Mouse (Mus musculus): Measurements from ENCODE around the gene Arap1. TPM values are rescaled to one million over a fixed set of nuclear protein-coding genes. Genes with fewer than 3 reads are reported as not detected.

The Arap1 gene
- total and polyA plus RNA-seq, 2 experiments from 2014 or later: 10.5 to 14.3 TPM

DNA sequence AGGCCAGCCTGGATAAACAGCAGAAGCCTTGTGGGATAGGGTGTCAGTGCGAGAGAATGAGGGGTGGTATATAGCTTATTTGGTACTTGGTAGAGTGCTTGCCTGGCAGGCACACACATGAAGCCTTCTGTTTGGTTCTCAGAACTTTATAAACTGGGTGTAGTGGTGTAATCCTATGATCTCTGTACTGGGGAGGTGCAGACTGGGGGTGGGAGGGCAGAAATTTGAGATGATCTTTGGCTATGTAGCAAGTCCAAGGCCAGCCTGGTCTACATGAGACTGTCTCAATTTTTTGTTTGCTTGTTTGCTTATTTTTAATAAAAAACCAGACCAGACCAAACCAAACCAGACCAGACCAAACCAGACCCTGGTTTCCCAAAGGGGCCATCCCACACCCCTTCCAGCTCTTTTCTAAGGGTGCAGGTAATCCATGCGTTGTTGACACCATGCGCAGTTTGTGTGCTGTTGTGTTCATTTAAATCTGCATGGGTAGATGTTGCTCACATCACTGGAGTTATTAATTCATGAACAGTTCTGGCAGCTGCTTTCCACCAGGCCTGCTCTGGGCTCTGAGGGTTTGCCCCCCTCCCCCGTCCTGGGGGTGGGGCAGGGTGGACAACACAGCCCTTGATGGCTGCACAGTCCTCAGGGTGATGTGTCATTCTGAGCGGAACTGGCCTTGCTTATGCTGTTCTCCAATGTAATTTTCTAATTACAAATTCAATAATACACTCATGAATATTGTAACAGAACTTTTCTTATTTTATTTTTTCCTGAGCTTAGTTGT lies 15.6 kb upstream of the Arap1 start:
- no peak for TF ChIP-seq CTCF (IDR thresholded peaks at IDR 0.05; ENCODE audit: low read depth)
- H3K27me3 ChIP-seq (ENCODE audit: insufficient read depth, low read length): no peaks in the 10 kb centered on the region
- H3K4me1 ChIP-seq (ENCODE audit: insufficient read depth): 0 out of 2 replicates have a peak, but pooled peaks cover 8% of the 10 kb centered on the region
- no peak overlapping the region for H3K27ac ChIP-seq (ENCODE audit: low read depth, low read length)
- H3K9me3 ChIP-seq (ENCODE audit: low read length): no peaks in the 10 kb centered on the region
- ATAC-seq (no peak), DNase-seq (no peak)
- H3K36me3 ChIP-seq (ENCODE audit: insufficient read depth): no peaks in the 10 kb centered on the region
- H3K4me2 ChIP-seq (ENCODE audit: low read depth): no peak overlapping the region
- H3K4me3 ChIP-seq (ENCODE audit: low read depth, low read length): no peak overlapping the region
- H3K9ac ChIP-seq: no peak overlapping the region
- WGBS: 82% methylated on average over 5 of the region's 5 CpGs

DNA sequence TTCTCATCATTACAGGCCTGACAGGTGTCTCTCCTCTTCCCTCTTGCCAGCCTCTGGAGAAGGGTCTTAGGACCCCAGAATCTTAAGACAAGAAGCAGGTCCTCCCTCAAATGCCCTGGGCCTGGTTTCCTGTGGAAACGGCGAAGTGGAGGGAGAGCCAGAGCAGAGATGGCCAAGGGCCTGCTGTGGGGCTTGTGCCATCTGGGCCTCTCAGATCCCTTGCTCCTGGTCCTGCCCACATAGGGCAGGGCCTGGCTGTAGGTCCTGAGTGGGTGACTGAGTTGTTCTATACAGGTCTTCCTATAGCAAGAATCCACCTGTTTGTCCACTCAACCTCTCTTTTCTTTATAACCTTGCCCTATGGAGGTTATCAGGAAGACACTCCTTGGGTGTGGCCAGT lies 12.6 kb upstream of the Arap1 start:
- ATAC-seq: no peak
- H3K36me3 ChIP-seq (ENCODE audit: insufficient read depth): no peaks in the 10 kb centered on the region
- no peaks in the 10 kb centered on the region for H3K9me3 ChIP-seq (ENCODE audit: low read length)
- no peak overlapping the region for H3K4me3 ChIP-seq (ENCODE audit: low read depth, low read length)
- no peak for TF ChIP-seq CTCF (IDR thresholded peaks at IDR 0.05; ENCODE audit: low read depth)
- no peak overlapping the region for H3K27ac ChIP-seq (ENCODE audit: low read depth, low read length)
- WGBS: 89% methylated on average over 2 of the region's 2 CpGs
- H3K4me1 ChIP-seq (ENCODE audit: insufficient read depth): no peaks in the 10 kb centered on the region
- no peaks in the 10 kb centered on the region for H3K27me3 ChIP-seq (ENCODE audit: insufficient read depth, low read length)
- no peak overlapping the region for H3K9ac ChIP-seq
- no peak for DNase-seq
- no peak overlapping the region for H3K4me2 ChIP-seq (ENCODE audit: low read depth)

- WGBS: 77% methylated on average over 3 of the region's 3 CpGs
- Histone ChIP-seq H3K9me3 (ENCODE audit: low read length) (no peaks in the 10 kb centered on the region), H3K4me3 (ENCODE audit: low read depth, low read length) (no peak overlapping the region), H3K27ac (ENCODE audit: low read depth, low read length) (no peak overlapping the region), H3K4me2 (ENCODE audit: low read depth) (no peak overlapping the region), H3K9ac (no peak overlapping the region), H3K27me3 (ENCODE audit: insufficient read depth, low read length) (no peaks in the 10 kb centered on the region), H3K4me1 (ENCODE audit: insufficient read depth) (no peaks in the 10 kb centered on the region), H3K36me3 (ENCODE audit: insufficient read depth) (no peaks in the 10 kb centered on the region)
- no peak for DNase-seq
- no peak for TF ChIP-seq CTCF (IDR thresholded peaks at IDR 0.05; ENCODE audit: low read depth)
- ATAC-seq: peak; percentile 73
These were observed 11.2 kb upstream of the Arap1 start for GRCm38 (mm10) chr7:101336686-101337085.

DNA sequence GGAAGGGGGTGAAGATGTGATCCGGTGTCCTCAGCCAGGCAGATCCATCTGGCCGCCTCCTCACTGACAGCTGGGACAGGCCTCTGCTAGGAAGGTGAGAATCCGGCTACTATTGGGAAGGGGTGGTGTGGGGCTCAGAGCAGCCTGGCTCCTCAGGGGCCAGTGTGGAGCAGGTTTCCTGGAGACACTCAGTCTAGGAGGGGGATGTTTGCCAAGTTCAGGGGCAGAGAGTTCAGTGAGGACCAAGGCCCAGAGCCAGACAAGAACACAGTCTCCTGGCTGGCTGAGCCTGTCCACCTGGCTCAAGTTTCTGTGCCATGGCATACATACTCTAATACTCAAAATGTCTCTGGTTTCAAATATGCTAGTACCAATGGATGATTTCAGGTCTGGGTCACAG lies 10.5 kb upstream of the Arap1 start:
- Histone ChIP-seq H3K4me1 (ENCODE audit: insufficient read depth) (no peaks in the 10 kb centered on the region), H3K4me2 (ENCODE audit: low read depth) (no peak overlapping the region), H3K27ac (ENCODE audit: low read depth, low read length) (no peak overlapping the region), H3K4me3 (ENCODE audit: low read depth, low read length) (no peak overlapping the region), H3K27me3 (ENCODE audit: insufficient read depth, low read length) (no peaks in the 10 kb centered on the region), H3K9ac (no peak overlapping the region), H3K9me3 (ENCODE audit: low read length) (no peaks in the 10 kb centered on the region), H3K36me3 (ENCODE audit: insufficient read depth) (no peaks in the 10 kb centered on the region)
- TF ChIP-seq CTCF (IDR thresholded peaks at IDR 0.05; ENCODE audit: low read depth): no peak
- no peak for ATAC-seq
- no peak for DNase-seq
- 88% methylated on average over 3 of the region's 3 CpGs for WGBS

DNA sequence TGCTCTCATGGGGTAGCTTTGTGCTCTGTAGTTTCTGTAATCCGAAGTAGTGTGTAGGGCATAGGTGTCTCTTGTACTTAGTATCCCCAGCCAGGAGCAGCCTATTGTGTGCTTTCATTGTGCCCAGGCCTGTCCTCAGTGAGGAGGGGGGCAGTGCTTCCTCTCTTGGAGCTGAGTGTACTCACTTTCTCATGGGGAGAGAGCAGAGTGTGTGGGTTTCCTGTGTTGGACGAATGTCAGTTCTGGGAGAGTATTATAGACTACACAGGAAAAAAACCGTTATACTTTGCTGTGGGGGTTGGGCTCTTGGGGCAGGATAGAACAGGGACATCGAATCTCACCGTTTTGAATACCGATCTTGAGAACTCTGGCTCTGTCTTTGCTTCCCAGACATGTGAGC lies 6.5 kb upstream of the Arap1 start:
- H3K4me2 ChIP-seq (ENCODE audit: low read depth): no peak overlapping the region
- no peaks in the 10 kb centered on the region for H3K9me3 ChIP-seq (ENCODE audit: low read length)
- H3K36me3 ChIP-seq (ENCODE audit: insufficient read depth): no peaks in the 10 kb centered on the region
- H3K27ac ChIP-seq (ENCODE audit: low read depth, low read length): no peak overlapping the region
- no peaks in the 10 kb centered on the region for H3K27me3 ChIP-seq (ENCODE audit: insufficient read depth, low read length)
- TF ChIP-seq CTCF (IDR thresholded peaks at IDR 0.05; ENCODE audit: low read depth): no peak
- ATAC-seq (no peak), DNase-seq (no peak)
- H3K4me1 ChIP-seq (ENCODE audit: insufficient read depth): no peaks in the 10 kb centered on the region
- no peak overlapping the region for H3K4me3 ChIP-seq (ENCODE audit: low read depth, low read length)
- H3K9ac ChIP-seq: no peak overlapping the region
- WGBS: 68% methylated on average over 6 of the region's 6 CpGs

DNA sequence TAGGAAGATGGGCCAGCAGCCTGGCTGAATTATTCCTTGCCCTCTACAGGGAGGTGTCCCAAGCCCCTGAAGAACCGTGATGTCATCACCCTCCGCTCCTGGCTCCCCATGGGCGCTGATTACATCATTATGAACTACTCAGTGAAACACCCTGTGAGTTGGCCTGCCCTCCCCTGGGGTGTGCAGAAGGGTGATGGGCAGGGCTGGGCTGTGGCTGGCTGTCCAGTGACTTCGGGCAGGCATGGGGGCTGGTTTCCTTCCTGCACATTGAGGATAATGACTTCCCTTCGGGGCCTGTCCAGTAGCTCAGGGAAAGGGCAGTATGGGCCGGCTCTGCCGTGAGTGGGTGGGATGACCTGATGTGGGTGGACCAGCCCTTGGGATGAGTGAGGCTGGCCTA lies 4.7 kb upstream of the Arap1 start:
- WGBS: 78% methylated on average over 7 of the region's 7 CpGs
- H3K27ac ChIP-seq (ENCODE audit: low read depth, low read length): no peak overlapping the region
- H3K4me1 ChIP-seq (ENCODE audit: insufficient read depth): no peaks in the 10 kb centered on the region; the same call in 1 of the 2 replicates
- no peak overlapping the region for H3K4me2 ChIP-seq (ENCODE audit: low read depth)
- no peaks in the 10 kb centered on the region for H3K36me3 ChIP-seq (ENCODE audit: insufficient read depth)
- H3K9ac ChIP-seq: no peak overlapping the region
- H3K27me3 ChIP-seq (ENCODE audit: insufficient read depth, low read length): no peaks in the 10 kb centered on the region
- H3K9me3 ChIP-seq (ENCODE audit: low read length): no peaks in the 10 kb centered on the region
- no peak for DNase-seq
- no peak for TF ChIP-seq CTCF (IDR thresholded peaks at IDR 0.05; ENCODE audit: low read depth)
- no peak for ATAC-seq
- no peak overlapping the region for H3K4me3 ChIP-seq (ENCODE audit: low read depth, low read length)

GRCm38 (mm10) chr7:101344892-101345291 lies 3.0 kb upstream of the Arap1 start:
- Histone ChIP-seq H3K4me2 (ENCODE audit: low read depth) (no peak overlapping the region), H3K36me3 (ENCODE audit: insufficient read depth) (no peaks in the 10 kb centered on the region), H3K27me3 (ENCODE audit: insufficient read depth, low read length) (no peaks in the 10 kb centered on the region), H3K9me3 (ENCODE audit: low read length) (no peaks in the 10 kb centered on the region), H3K4me1 (ENCODE audit: insufficient read depth) (no peaks in the 10 kb centered on the region; the same call in 1 of the 2 replicates), H3K4me3 (ENCODE audit: low read depth, low read length) (no peak overlapping the region), H3K27ac (ENCODE audit: low read depth, low read length) (no peak overlapping the region), H3K9ac (no peak overlapping the region)
- no peak for ATAC-seq
- no peak for TF ChIP-seq CTCF (IDR thresholded peaks at IDR 0.05; ENCODE audit: low read depth)
- WGBS: 80% methylated on average over 4 of the region's 4 CpGs
- no peak for DNase-seq
